Mouse (Mus musculus): ENCODE results near the gene Gnptab.

The Gnptab gene

DNA sequence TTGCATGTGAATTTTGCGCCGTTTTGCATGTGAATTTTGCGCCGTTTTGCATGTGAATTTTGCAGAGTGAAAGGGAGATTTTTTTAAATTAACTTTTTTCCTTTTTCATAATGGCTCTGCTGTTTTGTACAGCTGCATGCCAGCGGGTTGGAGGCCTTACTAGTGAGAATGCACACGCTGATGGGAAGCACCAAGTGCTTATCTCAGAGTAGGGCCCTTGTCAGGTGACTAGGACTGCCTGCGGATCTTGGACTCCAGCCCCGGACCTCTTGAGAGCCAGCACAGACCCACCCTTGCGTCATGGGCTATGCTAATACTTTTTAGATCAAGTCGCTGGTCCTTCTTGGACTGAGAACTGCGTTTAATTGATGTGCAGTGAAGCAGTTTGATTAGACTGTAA is 1.1 kb downstream of the Gnptab start:
- peak; percentile 31 for DNase-seq

DNA sequence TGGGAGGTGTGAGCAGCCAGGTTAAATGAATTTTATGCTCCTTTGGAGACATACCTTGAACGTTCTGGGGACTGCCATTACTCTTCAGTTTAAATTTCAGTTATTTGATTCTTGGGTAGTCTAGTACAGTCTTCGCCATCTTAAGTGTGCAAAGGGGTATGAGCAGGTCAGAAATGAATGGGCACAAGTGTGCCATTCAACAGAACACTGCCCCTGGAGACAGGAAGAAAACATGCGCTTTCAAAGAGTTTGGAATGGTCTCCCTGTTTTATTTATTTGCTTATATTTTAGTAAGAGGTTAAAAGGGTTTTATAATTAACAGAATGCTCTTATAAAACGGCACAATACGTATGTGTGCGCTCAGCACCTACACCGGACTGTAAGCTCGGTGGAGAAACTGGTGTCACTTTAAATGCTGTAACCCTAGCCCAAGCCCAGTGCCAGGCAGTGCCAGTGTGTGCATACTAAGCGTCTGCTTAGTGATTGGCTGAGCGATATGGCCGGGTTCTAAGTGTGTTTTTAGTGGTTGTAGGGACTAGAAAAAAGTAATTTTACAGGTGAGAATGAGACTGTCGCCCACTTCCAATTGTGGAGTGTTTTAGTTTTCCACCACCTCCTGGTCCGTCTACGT is 1.6 kb downstream of the Gnptab start:
- no peak for DNase-seq

DNA sequence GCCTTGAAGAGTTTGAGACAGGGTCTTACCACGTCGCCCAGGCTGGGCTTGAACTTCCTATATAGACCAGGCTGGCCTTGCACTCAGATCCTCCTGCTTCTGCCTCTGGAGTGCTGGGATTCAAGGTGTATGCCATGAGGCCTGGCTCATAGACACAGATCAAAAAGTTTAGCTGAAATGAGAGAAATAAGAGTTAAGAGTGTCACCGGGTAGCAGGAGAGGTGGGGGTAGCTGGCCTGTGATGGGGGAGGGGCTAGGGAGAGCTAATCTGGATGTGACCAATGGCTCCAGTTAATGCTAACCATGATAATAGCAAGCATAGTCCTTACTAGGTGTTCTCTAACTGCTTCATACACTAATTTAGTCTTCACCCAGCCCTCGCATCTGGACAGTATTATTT is 2.4 kb downstream of the Gnptab start:
- no peak for DNase-seq

DNA sequence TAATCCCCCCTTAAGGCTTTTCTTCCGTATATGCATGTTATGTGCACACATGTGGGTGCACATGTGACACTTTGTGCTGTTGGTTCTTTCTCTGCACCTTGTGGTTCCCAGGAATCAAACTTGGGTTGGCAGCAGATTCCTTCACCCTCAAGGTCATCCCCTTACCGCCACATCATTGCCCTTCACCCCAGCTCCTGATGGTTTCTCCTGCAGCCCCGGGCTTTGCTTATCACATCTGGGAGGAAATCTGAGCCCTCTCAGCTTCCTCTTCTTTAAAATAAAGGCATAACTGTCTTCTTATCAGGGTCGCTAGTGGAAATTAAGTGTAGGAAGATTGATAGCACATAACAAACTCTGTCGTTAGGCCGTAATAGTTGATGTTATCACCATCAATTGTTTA is 3.1 kb downstream of the Gnptab start:
- no peak for DNase-seq

DNA sequence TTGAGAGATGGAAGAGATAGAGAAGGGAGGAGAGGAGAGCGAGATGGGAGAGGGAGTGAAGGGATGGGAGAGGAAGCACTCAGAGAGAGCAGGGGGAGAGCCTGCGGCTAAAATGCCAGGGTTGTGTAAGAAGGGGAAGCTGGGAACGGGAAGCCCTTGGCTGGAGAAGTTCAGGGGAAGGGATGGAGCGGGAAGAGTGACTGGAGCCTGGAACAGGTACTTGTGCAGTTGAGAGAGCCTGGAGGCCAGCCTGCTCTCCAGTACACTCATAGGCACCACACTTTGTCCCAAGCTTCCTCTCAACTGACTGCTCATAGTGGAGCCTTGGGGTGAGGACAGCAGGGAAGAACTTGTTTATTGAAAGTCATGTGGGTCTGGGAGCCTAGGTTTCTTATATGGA is 4.5 kb downstream of the Gnptab start:
- no peak for DNase-seq

DNA sequence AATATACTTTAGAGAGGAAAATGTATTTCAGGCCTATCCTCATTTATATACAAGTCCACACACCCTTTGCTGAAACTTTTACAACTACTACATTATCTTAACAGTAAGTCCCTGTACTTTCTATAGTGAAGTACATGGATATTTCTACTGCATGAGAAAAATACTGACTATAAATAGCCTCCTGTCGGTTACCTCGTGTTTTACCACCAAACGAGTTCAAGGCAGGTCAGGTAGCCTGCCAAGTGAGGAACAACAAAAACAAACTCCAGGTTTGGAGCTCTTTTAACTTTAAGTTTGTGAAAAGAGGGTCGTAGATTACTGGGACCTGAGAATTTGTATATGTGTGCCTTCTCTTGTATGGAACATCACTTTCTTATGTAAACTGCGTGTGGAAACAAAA is 5.1 kb downstream of the Gnptab start:
- no peak for DNase-seq

DNA sequence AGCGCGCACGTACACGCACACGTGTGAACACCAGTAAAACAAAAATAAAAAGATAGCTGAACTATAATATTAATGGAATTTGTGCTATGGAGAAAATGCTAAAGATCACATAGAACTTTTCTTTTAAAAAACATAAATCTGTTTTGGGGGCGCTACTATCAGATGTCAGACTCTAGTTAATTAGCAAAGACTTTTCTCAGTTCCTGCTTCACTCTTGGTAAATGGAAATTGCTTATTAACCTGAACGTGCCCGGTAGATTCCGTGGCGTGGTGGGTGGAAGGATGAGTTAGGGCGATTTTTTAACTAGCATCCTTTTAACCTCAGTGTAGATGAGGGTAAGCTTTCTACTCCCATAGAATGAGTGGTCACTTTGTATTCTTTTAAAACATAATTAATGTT is 6.4 kb downstream of the Gnptab start:
- no peak for DNase-seq

DNA sequence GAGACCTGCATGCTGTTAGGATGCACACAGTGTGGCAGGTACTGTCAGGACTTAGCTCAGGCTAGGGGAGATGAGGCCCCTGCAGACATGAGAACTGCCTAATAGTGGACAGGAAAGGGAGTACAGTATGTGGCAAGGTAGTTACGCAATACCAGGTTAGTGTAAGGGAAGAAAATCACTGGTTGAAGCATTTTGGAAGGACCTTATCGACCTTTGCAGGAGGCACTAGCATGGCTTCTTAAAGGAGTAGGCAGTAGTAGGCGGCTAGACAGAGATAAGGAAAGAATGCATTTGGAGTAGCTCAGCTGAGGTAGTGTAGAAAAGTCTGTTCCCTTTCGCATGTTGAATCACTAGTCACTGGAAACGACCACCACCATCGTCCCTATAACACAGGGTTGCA is 6.8 kb downstream of the Gnptab start:
- DNase-seq = no peak

DNA sequence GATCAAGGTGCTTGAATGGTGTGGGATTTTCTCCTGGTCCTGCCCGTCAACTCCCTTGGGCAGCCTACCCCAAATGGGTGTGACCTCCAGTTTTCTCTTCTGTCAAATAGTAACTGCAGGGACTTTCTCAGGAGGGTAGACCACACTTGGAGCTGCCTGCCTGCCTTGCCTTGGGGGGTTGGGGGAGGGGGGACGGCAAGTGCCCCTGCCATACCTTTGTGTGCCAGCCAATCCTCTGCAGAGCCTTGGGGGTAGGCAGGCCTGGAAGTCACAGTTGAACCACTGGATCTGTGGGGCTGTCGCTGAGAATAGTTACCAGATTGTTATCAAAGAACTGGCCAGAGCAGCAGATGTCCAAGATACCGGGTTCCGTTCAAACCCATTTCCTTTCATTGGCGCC is 7.3 kb downstream of the Gnptab start:
- no peak for DNase-seq

DNA sequence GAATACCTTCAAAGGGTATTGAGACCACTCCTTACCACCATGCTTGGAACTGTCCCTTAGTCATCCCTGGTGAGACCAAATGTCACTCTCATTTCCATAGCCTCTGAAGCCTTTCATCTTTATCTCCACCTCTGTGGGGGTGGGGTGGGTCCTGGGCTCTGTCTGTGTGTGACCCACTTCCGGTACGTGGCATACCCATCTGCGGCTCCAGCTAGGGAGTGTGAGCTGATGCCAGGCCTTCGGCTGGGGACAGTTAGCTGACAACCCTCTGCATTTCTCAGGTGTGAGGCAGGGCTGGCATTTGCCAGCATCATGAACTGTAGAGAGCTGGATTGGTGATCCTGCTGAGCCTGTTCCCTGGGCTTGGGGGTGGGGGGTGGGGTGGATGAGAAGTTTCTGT is 10.6 kb downstream of the Gnptab start:
- DNase-seq = no peak

DNA sequence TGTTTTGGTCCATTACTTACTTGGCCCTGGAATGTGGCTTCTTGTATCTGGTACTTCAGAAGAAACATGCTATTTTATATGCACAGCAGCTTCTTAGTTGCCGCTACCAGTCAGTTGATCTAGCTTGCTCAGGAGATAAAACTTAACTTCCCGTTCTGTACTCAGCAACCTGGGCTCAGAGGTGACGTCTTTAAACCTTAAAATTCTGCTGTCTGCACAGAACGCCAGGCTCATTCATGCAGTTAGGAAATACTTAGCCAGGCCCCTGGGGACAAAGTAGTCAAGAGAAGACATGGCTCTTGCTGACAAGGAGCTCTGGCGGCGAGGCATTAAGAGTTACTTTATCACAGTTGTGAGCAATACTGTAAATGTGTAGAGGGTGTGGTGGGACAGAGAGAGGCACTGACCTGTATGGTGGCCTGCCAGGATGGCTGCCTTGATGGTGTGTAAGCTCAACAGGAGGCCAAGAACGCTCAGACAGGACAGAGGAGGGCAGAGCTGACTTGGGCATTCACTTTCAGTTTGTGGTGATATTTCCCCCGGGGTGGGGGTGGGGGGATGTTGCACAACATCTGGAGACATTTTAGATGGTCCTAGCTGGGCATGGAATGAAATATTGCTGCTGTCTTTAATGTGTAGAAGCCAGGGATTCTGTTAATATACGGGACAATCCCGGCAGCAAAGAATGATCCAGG is 11.3 kb downstream of the Gnptab start:
- no peak for DNase-seq

DNA sequence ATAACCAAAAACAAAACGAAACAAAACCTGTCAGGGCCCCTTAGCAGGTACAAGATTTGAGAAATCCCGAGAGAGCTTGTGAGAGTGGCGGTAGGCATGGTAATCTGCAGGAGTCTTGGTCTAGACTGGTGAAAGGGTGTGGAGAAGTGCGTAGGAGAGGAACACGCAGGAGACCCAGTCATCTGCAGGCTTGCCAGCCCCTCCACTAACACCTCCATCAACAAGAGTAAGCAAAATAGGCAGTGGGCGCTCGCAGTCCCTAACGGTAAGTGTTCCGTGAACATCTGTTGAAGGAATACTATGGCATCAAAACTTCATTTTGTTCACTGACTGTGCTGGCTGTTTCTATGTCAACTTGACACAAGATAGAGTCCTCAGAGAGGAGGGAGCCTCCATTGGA is 12.6 kb downstream of the Gnptab start:
- DNase-seq = no peak

DNA sequence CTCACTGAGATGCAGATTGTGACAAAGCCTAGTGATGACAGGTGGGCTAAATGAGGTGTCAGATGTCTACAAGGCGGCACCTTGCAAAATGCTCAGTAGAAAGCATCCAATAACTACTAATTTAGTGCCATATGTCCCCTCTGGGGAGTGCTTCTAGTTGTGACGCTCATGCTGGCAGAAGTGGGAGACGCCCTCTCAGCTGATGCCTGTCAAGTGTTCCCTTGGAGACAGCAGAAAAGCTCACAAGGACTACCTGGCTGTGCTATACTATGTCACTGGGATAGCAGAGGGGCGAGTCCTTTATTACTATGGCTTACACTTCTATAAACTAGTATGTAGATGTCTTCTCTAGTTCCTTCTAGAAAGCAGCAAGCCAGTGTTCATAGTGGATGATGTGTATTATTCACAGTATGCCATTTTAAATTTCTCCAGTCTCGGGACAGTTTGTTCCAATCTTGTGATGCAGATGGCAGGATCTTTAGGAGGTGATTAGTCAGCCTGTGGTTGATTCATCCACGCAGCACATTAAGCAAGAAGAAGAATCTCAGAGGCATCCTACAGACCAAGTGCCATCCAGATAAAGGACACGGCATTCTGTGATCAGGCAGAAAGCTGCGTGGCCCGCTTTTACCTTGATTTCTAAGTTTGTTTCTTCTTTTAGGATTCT is 13.4 kb downstream of the Gnptab start:
- DNase-seq = no peak

DNA sequence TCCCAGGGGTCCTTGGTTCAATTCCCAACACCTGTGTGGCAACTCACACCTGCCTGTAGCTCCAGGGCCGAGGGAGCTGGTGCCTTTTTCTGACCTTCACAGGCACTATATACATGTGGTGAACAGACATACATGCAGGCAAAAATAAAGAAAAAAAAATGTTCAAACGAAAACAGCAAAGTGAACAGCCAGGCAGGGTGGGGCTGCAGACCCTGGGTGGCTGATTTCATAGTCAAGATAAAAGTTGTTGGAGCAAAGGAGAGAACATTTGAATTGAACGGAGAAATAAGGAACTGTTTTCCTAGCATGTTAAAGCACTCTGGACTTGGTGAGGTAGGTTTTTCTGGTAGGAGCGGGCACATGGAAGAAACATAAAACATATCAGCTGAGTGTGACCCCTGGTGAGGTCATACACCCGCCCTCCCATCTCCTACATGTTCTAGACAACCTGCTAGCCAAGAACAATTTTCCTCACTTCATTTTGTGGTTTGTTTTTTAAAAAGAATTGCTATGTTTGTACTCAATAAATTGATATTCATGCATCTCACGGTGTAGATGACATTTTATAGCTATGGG is 19.8 kb downstream of the Gnptab start:
- no peak for DNase-seq

DNA sequence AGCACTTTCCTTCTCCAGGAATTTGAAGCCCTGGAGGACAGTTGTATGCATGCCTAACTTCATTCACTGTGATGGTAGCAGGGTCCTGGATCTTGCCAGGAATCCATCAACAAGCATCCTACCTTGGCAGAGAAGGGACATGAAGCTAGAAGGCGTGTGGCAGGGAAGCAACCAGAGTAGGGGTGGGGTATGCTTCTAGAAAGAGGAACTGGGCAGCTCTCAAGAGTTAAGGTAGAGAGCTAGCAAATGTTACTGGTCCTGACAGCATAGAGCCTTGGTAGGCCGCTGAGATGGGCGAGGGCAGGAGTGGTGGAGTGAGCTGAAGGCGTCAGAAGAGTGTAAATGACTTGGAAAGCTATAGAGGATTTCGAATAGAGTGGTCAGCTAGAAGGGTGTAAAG is 20.3 kb downstream of the Gnptab start:
- DNase-seq = no peak

DNA sequence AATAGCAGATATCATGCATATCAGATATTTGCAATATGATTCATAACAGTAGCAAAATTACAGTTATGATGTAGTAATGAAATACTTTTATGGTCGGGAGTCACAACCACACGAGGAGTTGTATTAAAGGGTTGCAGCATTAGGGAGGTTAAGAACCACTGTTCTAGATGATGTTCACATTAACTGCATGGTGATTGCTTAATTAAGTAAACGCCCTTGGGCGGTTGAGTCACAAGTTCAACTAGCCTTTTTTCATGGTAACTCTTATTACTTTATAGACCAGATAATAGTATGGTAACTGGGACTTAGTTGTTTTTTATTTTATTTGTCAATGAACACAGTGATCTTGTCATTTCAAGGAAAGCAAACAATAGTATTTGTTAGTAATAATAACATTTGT is 24.1 kb downstream of the Gnptab start:
- DNase-seq = no peak

DNA sequence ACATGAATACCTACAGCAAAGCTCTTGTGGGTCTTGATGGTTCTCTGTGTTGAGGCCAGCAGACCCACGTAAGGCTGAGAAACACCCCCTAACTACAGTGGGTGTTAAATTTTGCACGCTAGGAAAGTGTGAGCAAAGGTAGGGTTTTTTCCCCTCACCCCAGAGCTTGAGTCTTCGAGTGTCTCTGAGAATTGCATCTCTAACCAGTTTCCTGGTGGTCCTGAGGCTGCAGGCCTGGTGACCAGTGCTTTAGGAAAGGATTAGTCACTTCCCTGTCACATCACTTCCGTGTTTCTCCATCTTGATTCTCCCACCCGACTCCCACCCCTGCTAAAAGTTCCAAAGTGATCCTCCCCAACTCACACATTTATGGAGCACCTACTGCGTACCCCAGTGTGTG is 25.3 kb downstream of the Gnptab start:
- no peak for DNase-seq

DNA sequence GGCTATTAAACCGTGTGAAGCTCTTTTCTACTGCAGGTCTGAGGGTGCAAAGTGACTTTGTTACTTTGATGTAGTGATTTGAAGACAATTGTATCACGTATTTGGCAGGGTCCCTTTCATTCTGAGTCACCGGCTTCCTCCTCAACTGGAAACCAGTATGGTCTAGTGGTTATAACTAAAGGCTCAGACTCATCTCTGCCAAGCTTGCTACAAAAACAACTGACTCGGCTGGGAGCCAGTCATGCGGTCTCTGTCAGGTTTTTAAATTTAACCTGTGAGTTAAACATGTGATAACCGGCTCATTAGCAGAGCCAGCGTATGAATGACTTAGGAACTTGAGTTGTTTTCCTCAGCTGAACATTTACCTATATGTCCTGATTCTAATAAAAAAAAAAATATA is 26.9 kb downstream of the Gnptab start:
- DNase-seq = peak; percentile 17

DNA sequence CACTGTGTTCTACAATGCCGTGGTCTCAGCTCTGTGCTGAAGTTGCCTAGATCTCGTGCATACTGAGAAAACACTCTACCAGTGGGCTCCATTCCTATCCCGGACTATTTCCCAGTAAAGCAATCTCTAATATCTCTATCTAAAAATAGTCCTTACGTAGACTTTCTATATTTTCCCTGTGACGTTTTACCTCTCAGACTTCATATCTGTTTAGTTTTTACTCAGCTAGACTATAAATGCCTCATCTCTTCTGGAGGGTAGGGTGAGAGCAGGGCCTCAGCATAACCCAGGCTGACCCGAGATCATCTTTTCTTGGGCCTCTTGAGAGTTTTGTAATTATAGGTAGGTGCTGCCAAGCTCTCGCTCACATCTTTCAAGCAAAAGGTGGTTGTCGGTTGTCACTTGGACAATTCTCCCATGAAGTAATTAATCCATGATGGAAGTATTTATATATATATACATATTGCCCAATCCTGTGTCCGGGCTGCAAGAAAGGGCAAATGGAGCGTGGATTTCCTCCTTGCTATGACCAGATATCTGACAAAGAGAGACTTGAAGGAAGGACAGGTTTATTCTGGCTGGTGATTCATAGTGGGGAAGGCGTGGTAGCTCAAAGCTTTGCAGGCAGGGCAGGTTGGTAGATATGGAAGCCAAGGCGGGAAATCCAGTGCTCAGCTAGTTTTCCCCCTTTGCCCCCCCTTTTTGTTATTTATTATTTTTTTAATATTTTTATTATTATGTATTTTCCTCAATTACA is 29.1 kb downstream of the Gnptab start:
- no peak for DNase-seq

DNA sequence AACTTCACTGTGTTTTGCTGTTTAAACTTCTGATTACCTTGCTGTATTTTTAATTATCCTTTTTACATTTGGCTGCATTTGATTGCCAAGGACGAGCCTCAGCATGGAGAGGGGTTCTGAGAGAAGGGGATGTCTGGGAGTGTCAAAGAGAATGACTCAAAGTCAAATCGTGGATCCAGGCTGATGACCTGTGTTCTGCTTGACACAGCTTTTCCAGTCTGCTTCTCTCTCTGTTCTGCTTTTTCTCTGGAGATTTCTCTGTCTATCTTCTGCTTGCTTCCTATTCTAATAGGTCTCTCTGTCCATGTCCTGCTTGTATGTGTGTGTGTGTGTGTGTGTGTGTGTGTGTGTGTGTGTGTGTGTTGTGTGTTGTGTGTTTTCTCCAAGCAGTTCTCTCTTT is 30.8 kb downstream of the Gnptab start:
- DNase-seq = no peak

DNA sequence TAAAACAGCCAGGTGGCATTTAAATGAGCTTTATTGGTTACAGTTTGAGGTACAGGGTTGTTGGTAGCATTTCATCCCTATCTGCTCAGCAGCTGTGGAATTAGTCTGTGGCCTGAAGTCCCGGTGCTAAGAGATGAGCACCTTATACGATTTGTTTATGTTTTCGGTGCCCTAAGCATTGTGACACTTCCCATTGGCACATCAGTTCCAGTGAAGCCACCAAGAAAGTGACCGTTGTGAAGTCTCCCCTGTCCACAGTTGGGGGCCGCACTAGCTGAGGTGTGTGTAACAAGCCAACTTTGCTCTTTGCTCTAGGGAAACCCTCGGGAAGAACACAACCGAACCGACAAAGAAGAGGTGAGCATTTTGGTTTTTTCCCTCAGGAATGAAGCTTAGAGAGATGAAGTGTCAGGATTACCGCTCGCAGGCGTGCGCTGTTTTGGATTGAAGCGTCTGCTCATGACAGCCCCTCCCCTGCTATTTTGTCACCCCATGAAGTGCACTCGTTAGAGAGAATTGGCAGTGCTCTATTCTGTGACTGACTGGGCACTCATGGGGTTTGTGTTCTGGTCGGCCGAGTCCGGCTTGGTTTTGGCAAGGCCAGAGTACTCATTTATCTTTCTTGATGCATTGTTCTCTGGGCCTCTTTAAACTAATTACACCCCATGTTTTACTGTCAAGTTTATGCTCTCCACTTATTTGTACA is 33.5 kb downstream of the Gnptab start:
- no peak for DNase-seq

DNA sequence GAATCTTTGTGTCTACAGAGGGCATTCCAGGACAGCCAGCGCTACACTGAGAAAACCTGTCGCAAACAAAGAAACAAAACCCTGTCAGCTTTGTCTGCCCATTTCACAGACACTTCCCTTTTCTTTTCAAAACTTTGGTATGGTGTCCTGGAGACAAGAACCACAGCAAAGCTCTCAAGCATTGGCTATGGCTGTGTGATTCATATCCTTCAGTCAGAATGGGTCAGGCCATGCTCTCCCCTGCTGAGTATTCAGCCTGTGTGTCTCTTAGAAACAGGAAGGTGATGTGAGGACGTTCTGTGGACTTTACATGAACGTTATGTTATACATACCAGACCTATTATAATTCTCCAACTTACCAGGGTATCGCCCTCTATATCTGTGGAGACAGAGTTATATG is 38.8 kb downstream of the Gnptab start:
- DNase-seq = no peak

DNA sequence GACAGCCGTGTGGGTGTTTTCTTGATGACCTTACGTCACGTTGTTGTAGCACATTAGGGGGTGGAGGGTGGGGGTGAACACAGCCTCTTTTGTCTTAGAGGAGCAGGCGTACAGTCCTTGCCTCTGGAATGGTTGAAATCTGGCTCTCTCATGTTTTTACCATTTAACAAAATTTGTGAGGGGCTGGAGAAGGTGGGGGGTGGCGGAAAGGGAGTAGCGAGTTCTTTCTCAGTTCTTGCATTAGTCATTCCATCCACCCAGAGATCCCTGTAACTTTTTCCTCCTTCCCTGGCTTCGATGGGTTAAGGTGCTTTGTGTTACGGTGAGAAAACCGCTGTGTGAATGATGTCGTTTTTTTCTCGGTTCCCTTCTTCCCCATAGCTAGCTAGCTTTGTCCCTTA is 41.2 kb downstream of the Gnptab start:
- DNase-seq = no peak

Measured in cerebellum, adult 8-10 months (tissue).